In the genomic region with DNA sequence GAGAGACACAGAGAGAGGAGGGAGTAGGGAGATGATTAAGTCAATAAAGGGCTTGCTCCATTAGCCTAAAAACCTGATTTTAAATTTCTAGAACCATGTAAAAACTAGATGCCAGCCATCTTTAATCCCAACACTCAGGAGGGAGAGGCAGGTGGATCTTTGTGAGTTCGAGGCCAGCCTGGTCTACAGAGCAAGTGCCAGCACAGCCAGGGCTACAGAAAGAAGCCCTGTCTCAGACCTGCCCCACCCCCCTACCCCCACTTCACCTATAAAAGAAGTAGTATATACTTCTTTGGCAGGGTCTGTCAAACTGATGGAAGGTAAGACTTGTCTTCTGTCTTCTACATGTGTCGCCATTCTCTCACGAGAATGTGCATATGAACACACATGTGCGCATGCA, we compare ENCODE assay signal across 30 mouse cellular contexts.
"Had no signal": no experiment of that assay in that cellular context is flagged by ENCODE, and none has a peak within 500 bp of the region (broad histone marks: within the 10 kb centered on the region; RNA-seq: fewer than 3 reads in every experiment).

No protein-coding gene starts in this region.

- H3K27me3 ChIP-seq: limb, embryonic 12.5 days; limb, embryonic 13.5 days; limb, embryonic 15.5 days; liver, embryonic 13.5 days; liver, embryonic 15.5 days; lung, embryonic 15.5 days; midbrain, embryonic 12.5 days; midbrain, embryonic 13.5 days; midbrain, embryonic 15.5 days; neural tube, embryonic 12.5 days had no signal

- DNase-seq: left cerebral cortex, postnatal 4 days; liver; liver, embryonic 13.5 days; liver, postnatal 0 days; lung, adult 18-20 months; lung, adult 2 months; lung, embryonic 14.5 days; lung, postnatal 10 days; lung, postnatal 14 days; lung, postnatal 36 days; lung, postnatal 4 days had no signal

- H3K27ac ChIP-seq: limb, embryonic 10.5 days; limb, embryonic 12.5 days; limb, embryonic 13.5 days; limb, embryonic 15.5 days; liver, embryonic 12.5 days; liver, embryonic 13.5 days; liver, embryonic 14.5 days; liver, embryonic 15.5 days; macrophage; midbrain, embryonic 10.5 days; midbrain, embryonic 12.5 days; midbrain, embryonic 13.5 days; midbrain, embryonic 15.5 days; neural tube, embryonic 12.5 days had no signal

- ATAC-seq: liver, embryonic 12.5 days; liver, postnatal 0 days; lung, postnatal 0 days; midbrain, embryonic 13.5 days; midbrain, embryonic 15.5 days; midbrain, embryonic 16.5 days had no signal

- H3K9ac ChIP-seq: limb, embryonic 12.5 days; limb, embryonic 13.5 days; limb, embryonic 15.5 days; liver, embryonic 12.5 days; liver, embryonic 13.5 days; liver, embryonic 14.5 days; liver, embryonic 15.5 days; liver, postnatal 0 days; lung, embryonic 14.5 days; lung, embryonic 15.5 days; midbrain, embryonic 12.5 days; midbrain, embryonic 13.5 days; midbrain, embryonic 15.5 days; neural tube, embryonic 12.5 days had no signal

- H3K4me2 ChIP-seq: limb, embryonic 12.5 days; limb, embryonic 13.5 days; limb, embryonic 15.5 days; liver, embryonic 11.5 days; liver, embryonic 12.5 days; liver, embryonic 13.5 days; liver, embryonic 15.5 days; lung, embryonic 14.5 days; lung, embryonic 15.5 days; midbrain, embryonic 12.5 days; midbrain, embryonic 13.5 days; midbrain, embryonic 15.5 days; neural tube, embryonic 12.5 days had no signal

- H3K9me3 ChIP-seq: limb, embryonic 10.5 days; limb, embryonic 12.5 days; limb, embryonic 13.5 days; limb, embryonic 15.5 days; liver, embryonic 12.5 days; liver, embryonic 13.5 days; liver, embryonic 15.5 days; lung, embryonic 15.5 days; megakaryocyte, embryonic 14.5 days; midbrain, embryonic 10.5 days; midbrain, embryonic 12.5 days; midbrain, embryonic 13.5 days; midbrain, embryonic 15.5 days; neural tube, embryonic 12.5 days had no signal

- H3K4me3 ChIP-seq: limb, embryonic 10.5 days; limb, embryonic 12.5 days; limb, embryonic 13.5 days; limb, embryonic 15.5 days; liver, embryonic 12.5 days; liver, embryonic 13.5 days; liver, embryonic 15.5 days; lung, embryonic 15.5 days; megakaryocyte, embryonic 14.5 days; midbrain, embryonic 10.5 days; midbrain, embryonic 12.5 days; midbrain, embryonic 13.5 days; midbrain, embryonic 15.5 days; myocyte; neural tube, embryonic 12.5 days had no signal

- H3K4me1 ChIP-seq: limb, embryonic 12.5 days; limb, embryonic 13.5 days; midbrain, embryonic 12.5 days; midbrain, embryonic 15.5 days; neural tube, embryonic 12.5 days had no signal

- H3K36me3 ChIP-seq: limb, embryonic 10.5 days; limb, embryonic 12.5 days; limb, embryonic 13.5 days; limb, embryonic 15.5 days; liver, embryonic 12.5 days; liver, embryonic 13.5 days; liver, embryonic 15.5 days; lung, embryonic 15.5 days; midbrain, embryonic 10.5 days; midbrain, embryonic 12.5 days; midbrain, embryonic 13.5 days; midbrain, embryonic 15.5 days; neural tube, embryonic 12.5 days had no signal
